In genomic region chr4:130713430-130713829, GRCm38 (mm10) we compare ENCODE assay signal across 21 mouse cellular contexts. TPM values are rescaled to one million over a fixed set of nuclear protein-coding genes. Genes with fewer than 3 reads are reported as not detected.
DNase-seq lines count a peak whose midpoint lies in the region; ATAC-seq and TF ChIP-seq lines count a peak whose summit lies in the region.
"Had no signal": no experiment of that assay in that cellular context is flagged by ENCODE, and none has a peak within 500 bp of the region (broad histone marks: within the 10 kb centered on the region; RNA-seq: fewer than 3 reads in every experiment).

No protein-coding gene starts in this region.

- no peak for ATAC-seq in liver, embryonic 13.5 days (ENCODE audit: low read depth)
- ATAC-seq: forebrain, postnatal 0 days; midbrain, embryonic 15.5 days had no signal

- peaks cover 13% of the 10 kb centered on the region; the same call in 1 of the 2 replicates for H3K36me3 ChIP-seq in liver, adult 2 months (ENCODE audit: control insufficient read depth, insufficient read depth, low read length)
- H3K36me3 ChIP-seq in liver, embryonic 13.5 days: peaks cover 21% of the 10 kb centered on the region
- H3K36me3 ChIP-seq in small intestine, adult 2 months (ENCODE audit: control insufficient read depth, insufficient read depth, low read length): peaks cover 9% of the 10 kb centered on the region
- H3K36me3 ChIP-seq: hindbrain, embryonic 12.5 days; midbrain, embryonic 15.5 days; neural tube, embryonic 13.5 days had no signal

- DNase-seq in liver, adult 2 months (ENCODE audit: extremely low read depth, low read depth, low spot score): peak; percentile 49
- DNase-seq in liver: no peak
- no peak for DNase-seq in liver, embryonic 13.5 days
- DNase-seq in left cerebral cortex, postnatal 4 days: no peak
- DNase-seq in adrenal gland, postnatal 4 days (ENCODE audit: low spot score in 2 of 2): no peak
- DNase-seq in cerebellum, adult 11-12 months: no peak
- DNase-seq: adrenal gland, postnatal 25 days; cerebellum, adult 18-20 months; cerebellum, postnatal 14 days; forebrain, postnatal 0 days; gastrocnemius, postnatal 25 days; heart, postnatal 10 days; kidney, adult 8-10 months; kidney, postnatal 14 days; lung, embryonic 14.5 days; lung, postnatal 4 days had no signal

- TF ChIP-seq POLR2A in liver, adult 2 months (IDR thresholded peaks at IDR 0.05; ENCODE audit: extremely low read depth, insufficient read depth, low read length): no peak
- TF ChIP-seq POLR2A in bone marrow, adult 2 months (IDR thresholded peaks at IDR 0.05; ENCODE audit: borderline replicate concordance, control insufficient read depth, low read depth, low read length): no peak
- TF ChIP-seq POLR2A in small intestine, adult 2 months (IDR thresholded peaks at IDR 0.05; ENCODE audit: low read depth, low read length): no peak

- H3K9ac ChIP-seq in liver, adult 2 months (ENCODE audit: low read depth, low read length): 0 out of 2 replicates have a peak overlapping the region, but pooled peaks have one; percentile 31
- peak overlapping the region; percentile 73 for H3K9ac ChIP-seq in liver, embryonic 13.5 days
- H3K9ac ChIP-seq: forebrain, postnatal 0 days; hindbrain, embryonic 12.5 days; lung, embryonic 14.5 days; midbrain, embryonic 15.5 days; neural tube, embryonic 13.5 days had no signal

- H3K9me3 ChIP-seq in liver, embryonic 13.5 days (replicated peaks): no peaks in the 10 kb centered on the region
- H3K9me3 ChIP-seq: hindbrain, embryonic 12.5 days; midbrain, embryonic 15.5 days; neural tube, embryonic 13.5 days had no signal

- peaks cover 52% of the 10 kb centered on the region for H3K4me1 ChIP-seq in liver, adult 2 months (ENCODE audit: control insufficient read depth, insufficient read depth, low read length)
- H3K4me1 ChIP-seq in bone marrow, adult 2 months (ENCODE audit: control insufficient read depth, insufficient read depth, low read length): no peaks in the 10 kb centered on the region; the same call in 1 of the 2 replicates
- H3K4me1 ChIP-seq in liver, embryonic 13.5 days (replicated peaks): peaks cover 99% of the 10 kb centered on the region
- H3K4me1 ChIP-seq in small intestine, adult 2 months (ENCODE audit: control insufficient read depth, insufficient read depth, insufficient read length, low read length): peaks cover 20% of the 10 kb centered on the region; the same call in 1 of the 2 replicates

- H3K27ac ChIP-seq in liver, adult 2 months (replicated peaks; ENCODE audit: insufficient read depth, low read depth, low read length): peak overlapping the region; percentile 99
- H3K27ac ChIP-seq in bone marrow, adult 2 months (ENCODE audit: control insufficient read depth, insufficient read depth, low read depth, low read length, poor library complexity): peak overlapping the region; percentile 54; the same call in 1 of the 2 replicates
- peak overlapping the region; percentile 97 for H3K27ac ChIP-seq in liver, embryonic 13.5 days
- H3K27ac ChIP-seq in small intestine, adult 2 months (ENCODE audit: insufficient read depth, low read depth, low read length): peak overlapping the region; percentile 72
- H3K27ac ChIP-seq: hindbrain, embryonic 12.5 days; midbrain, embryonic 15.5 days; neural tube, embryonic 13.5 days had no signal

- intact Hi-C loops in left cerebral cortex, postnatal 4 days (cut with DNase I): no loop called here

- H3K79me2 ChIP-seq in liver, adult 2 months (ENCODE audit: control insufficient read depth, insufficient read depth, low read length): peaks cover 46% of the 10 kb centered on the region; the same call in 1 of the 2 replicates

- TF ChIP-seq CTCF in liver, adult 2 months (IDR thresholded peaks at IDR 0.05; ENCODE audit: low read depth, low read length): no peak
- TF ChIP-seq CTCF in bone marrow, adult 2 months (IDR thresholded peaks at IDR 0.05; ENCODE audit: control insufficient read depth, insufficient read depth, low read length): no peak
- TF ChIP-seq CTCF in small intestine, adult 2 months (IDR thresholded peaks at IDR 0.05; ENCODE audit: extremely low read depth, insufficient read length, insufficient replicate concordance, low read depth, low read length): no peak

- no peak overlapping the region for H3K4me3 ChIP-seq in liver, adult 2 months (ENCODE audit: insufficient read depth, low read depth, low read length)
- no peak overlapping the region for H3K4me3 ChIP-seq in bone marrow, adult 2 months (replicated peaks; ENCODE audit: control insufficient read depth, low read depth, low read length)
- H3K4me3 ChIP-seq in liver, embryonic 13.5 days (replicated peaks): no peak overlapping the region
- no peak overlapping the region for H3K4me3 ChIP-seq in small intestine, adult 2 months (ENCODE audit: low read depth, low read length)
- H3K4me3 ChIP-seq: hindbrain, embryonic 12.5 days; midbrain, embryonic 15.5 days; neural tube, embryonic 13.5 days had no signal

- no peaks in the 10 kb centered on the region for H3K27me3 ChIP-seq in liver, adult 2 months (ENCODE audit: control insufficient read depth, insufficient read depth, low read length)
- H3K27me3 ChIP-seq in liver, embryonic 13.5 days: no peaks in the 10 kb centered on the region
- H3K27me3 ChIP-seq in small intestine, adult 2 months (ENCODE audit: control insufficient read depth, insufficient read depth, low read length): no peaks in the 10 kb centered on the region
- H3K27me3 ChIP-seq: hindbrain, embryonic 12.5 days; midbrain, embryonic 15.5 days; neural tube, embryonic 13.5 days had no signal

- 33% methylated on average over 5 of the region's 5 CpGs for WGBS in liver, adult 2 months
- WGBS in bone marrow, adult 2 months: 36% methylated on average over 5 of the region's 5 CpGs
- WGBS in liver, embryonic 13.5 days (ENCODE audit: insufficient replicate concordance): 38% methylated on average over 5 of the region's 5 CpGs
- 32% methylated on average over 5 of the region's 5 CpGs for WGBS in small intestine, adult 2 months

- H3K4me2 ChIP-seq in liver, embryonic 13.5 days: peak overlapping the region; percentile 73
- H3K4me2 ChIP-seq: hindbrain, embryonic 12.5 days; lung, embryonic 14.5 days; midbrain, embryonic 15.5 days; neural tube, embryonic 13.5 days had no signal

RNA-seq across cellular contexts. Expression of gene Pum1, which starts 50.3 kb away (rescaled TPM):
- 25.4 and 33.1 TPM in 2 replicates for total RNA-seq in liver, adult 2 months (2014; rRNA removed)
- polyA plus RNA-seq in liver, adult 2 months (2012; rRNA removed): 26.3 and 30.3 TPM in 2 replicates
- polyA plus RNA-seq in bone marrow, adult 2 months (2011; ENCODE audit: insufficient read depth, insufficient read length, low replicate concordance, missing spikeins): 18.8 and 42.8 TPM in 2 replicates
- polyA plus RNA-seq in liver, embryonic 13.5 days (2015; fragmentation: Nextera tagmentation; extraction: Ambion mirVana): 29.7 and 36.1 TPM in 2 replicates
- 25.6 and 48.4 TPM in 2 replicates for polyA plus RNA-seq in small intestine, adult 2 months (2012; rRNA removed)
- total RNA-seq in left cerebral cortex, postnatal 4 days (2021): 100 to 1,000 TPM; 137 to 139 TPM
- 100 to 1,000 TPM in 1 of 2 experiments, 10 to 100 TPM in 1; 98.7 to 109 TPM for total RNA-seq in adrenal gland, postnatal 4 days (2021)
